Mouse (Mus musculus): ENCODE data around the gene Skap1.

- no peak for TF ChIP-seq POLR2A (IDR thresholded peaks at IDR 0.05; ENCODE audit: borderline replicate concordance, extremely low read depth, insufficient read depth, insufficient read length, poor library complexity, severe bottlenecking)
- TF ChIP-seq CTCF (IDR thresholded peaks at IDR 0.05; ENCODE audit: borderline replicate concordance, extremely low read depth, insufficient read depth, insufficient read length): no peak
These were observed 231.9 kb downstream of the Skap1 start for GRCm38 (mm10) chr11:96696168-96696727.
